Mouse (Mus musculus): ENCODE measurements at regions not wholly inside any gene's neighbourhood (a gene's known extent, or its start where the extent isn't known, plus 50 kb on each side); places are given as distances from the start of the nearest gene placed in this dataset.
A peak's percentile ranks its signal among the peaks of the same experiment; 100 is the strongest.
"Not testable (repeated sequence)": the region's sequence is repeated elsewhere in the genome, so short reads cannot be mapped to it uniquely, and the experiment has no call there.

GRCm38 (mm10) chr3:46771805-46772204, 323.8 kb upstream of the Pabpc4l start:
- no peak for DNase-seq (ENCODE audit: inconsistent age in 2 of 2, low spot score in 1 of 2)

GRCm38 (mm10) chr3:46764939-46765338, 316.9 kb upstream of the Pabpc4l start:
- DNase-seq (ENCODE audit: inconsistent age in 2 of 2, low spot score in 1 of 2): no peak

GRCm38 (mm10) chr3:46758500-46758899, 310.5 kb upstream of the Pabpc4l start:
- DNase-seq (ENCODE audit: inconsistent age in 2 of 2, low spot score in 1 of 2): no peak

GRCm38 (mm10) chr3:46727679-46728078, 279.7 kb upstream of the Pabpc4l start:
- DNase-seq (ENCODE audit: inconsistent age in 2 of 2, low spot score in 1 of 2): peak in 1 of 2 experiments; percentile 5

DNA sequence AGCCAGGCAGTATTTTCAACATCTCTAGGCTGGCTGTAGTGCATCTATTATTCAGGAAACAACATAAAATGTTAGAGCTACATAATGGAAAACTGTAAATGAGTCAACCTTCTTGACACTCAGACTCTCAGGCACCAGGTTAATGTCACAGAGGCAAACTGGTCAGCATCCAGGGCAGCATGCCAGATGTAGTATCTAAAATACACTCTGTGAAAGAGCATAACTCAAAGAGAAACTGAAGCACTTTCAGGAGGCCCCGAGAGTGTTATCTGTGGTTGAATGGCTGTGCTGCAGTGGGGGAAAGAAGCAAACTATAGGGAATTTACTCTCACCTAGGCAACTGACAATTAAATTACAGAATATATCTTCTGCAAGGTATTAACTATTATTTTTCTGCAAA, 253.6 kb upstream of the Pabpc4l start:
- no peak for DNase-seq (ENCODE audit: inconsistent age in 2 of 2, low spot score in 1 of 2)

DNA sequence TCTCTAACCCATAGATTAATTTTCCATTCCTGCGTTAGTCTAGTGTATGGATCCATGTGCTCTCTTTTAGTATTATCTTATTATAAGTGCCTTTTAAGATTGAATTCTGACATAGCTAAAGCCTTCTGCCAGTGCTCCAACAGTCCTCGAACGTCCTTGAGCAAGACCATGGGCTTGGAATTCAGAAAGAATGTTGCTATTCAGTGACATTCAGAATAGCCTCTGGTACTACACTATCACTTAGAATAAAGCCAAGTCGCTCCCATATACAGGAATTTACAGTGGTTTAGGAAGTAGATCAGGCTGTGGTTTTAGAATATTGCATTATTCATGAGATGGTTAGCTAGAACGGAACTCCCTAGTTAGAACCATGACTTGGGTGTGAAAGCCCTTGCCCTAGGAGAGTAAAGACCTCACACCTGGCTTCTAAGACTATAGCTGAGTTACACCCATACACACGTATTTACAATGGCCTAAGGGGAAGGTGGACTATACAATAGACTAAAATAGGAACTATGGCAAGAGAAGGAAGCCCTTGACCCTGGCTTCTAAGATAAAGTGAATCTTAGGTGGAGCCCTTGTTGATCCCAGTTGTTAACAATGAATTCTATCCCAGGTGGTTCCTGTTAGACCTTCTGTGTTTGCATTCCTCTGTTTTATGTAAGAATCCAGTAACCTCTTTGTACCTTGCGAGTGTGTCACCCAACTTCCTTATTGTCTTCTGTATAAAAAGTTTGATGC, 239.8 kb upstream of the Pabpc4l start:
- not testable (repeated sequence) for DNase-seq (ENCODE audit: inconsistent age in 2 of 2, low spot score in 1 of 2)

Data from adrenal gland, adult (tissue).